Mouse (Mus musculus) heart, postnatal 0 days (tissue): ENCODE measurements at regions not wholly inside any gene's neighbourhood (a gene's known extent, or its start where the extent isn't known, plus 50 kb on each side); places are given as distances from the start of the nearest gene placed in this dataset.

ENCODE experiments used
- CTCF ChIP-seq: IDR thresholded peaks from 2 replicates; pipeline ENCODE4 v1.5.1; 2016; ENCODE audit warnings: antibody characterized with exemption, control low read depth, low read depth
- EP300 ChIP-seq: IDR thresholded peaks from 2 replicates; pipeline ENCODE4 v1.6.1; 2016; ENCODE audit warnings: antibody characterized with exemption, low read depth

DNA sequence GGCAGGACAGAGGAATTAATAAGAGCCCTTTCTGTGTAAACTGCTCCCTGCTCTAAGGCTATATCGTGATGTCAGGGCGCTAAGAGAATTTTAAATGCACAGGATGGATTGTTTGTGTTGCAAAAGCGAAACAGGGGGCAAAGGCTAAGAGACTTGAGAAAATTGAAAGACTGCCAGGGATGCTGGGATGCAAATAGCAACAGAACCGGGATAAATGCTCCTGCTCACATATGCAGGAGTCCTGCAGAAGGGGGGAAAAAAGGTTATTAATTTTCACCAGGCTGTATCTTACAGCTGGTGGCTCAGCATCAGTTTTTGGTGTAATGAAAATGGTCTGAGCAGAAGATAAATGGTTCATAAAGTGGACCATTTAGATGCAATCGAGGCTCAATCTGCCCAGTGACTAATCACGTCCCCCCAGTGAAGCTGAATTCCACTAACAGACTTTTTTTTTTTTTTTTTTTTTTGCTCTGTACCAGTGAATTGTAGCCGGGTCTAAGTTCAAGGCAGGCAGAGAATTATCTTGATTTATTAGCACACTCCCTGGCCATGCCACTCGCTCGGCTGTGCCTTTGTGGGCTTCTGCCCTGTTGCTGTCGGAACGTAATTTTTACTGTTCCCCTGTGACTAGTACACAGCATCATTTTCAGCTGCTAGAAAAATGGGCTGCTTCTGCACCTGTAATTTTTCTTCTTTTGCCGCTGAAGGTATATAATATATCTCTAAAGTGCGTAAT lies 222.9 kb upstream of the Pou3f3 start:
- no peak for TF ChIP-seq CTCF
- no peak for TF ChIP-seq EP300
